Mouse (Mus musculus): ENCODE measurements around the gene Ctsz. TPM values are rescaled to one million over a fixed set of nuclear protein-coding genes. Genes with fewer than 3 reads are reported as not detected.

The Ctsz gene
- polyA plus RNA-seq, 1 experiment from 2014 or later: 88.4 TPM

DNA sequence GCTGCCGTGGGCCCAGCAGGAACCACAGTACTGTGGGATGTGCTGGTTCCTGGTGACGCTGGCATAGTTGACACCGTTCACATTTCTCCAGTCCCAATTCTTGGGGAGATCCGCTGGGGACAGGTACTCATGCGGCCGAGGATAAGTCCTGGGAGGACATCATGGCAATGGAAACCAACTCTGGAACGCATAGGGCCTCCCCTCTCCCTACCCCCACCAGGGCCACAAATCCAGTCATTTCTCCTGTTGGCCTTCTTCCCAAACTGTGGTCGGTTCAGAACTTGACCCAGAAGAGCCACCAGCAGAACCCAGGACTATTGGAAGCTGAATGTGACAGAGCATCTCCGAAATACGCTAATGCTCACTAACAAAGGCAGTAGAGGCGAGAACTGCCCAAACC is 658 bp downstream of the Ctsz start:
- WGBS: 69% methylated on average over 11 of the region's 11 CpGs
- H3K9ac ChIP-seq: peak overlapping the region; percentile 65; the same call in 1 of the 2 replicates
- ATAC-seq (ENCODE audit: low FRiP score): no peak; the same call in none of the 2 replicates
- H3K27me3 ChIP-seq: 0 out of 2 replicates have a peak, but pooled peaks cover 5% of the 10 kb centered on the region
- peak overlapping the region; percentile 51 for H3K4me3 ChIP-seq
- peaks cover 13% of the 10 kb centered on the region; the same call in 1 of the 2 replicates for H3K36me3 ChIP-seq
- H3K4me2 ChIP-seq (replicated peaks): peak overlapping the region; percentile 75
- H3K27ac ChIP-seq: 0 out of 2 replicates have a peak overlapping the region, but pooled peaks have one; percentile 55
- peaks cover 24% of the 10 kb centered on the region for H3K4me1 ChIP-seq
- no peaks in the 10 kb centered on the region for H3K9me3 ChIP-seq (replicated peaks)

DNA sequence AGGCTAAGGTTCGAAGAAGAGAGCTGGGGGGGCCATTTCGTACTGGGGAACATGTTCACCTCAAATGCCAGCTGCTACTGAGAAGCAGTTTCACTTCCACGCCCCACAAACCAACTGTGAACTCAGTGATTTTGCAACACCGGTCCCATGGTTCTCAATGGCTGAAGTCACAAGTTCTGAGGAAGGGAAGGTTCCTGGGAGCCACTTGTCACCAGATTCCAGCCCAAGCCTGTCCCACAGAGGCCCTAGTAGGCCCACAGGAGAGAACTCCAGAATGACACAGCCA is 1.2 kb downstream of the Ctsz start:
- Histone ChIP-seq H3K4me2 (replicated peaks) (peak overlapping the region; percentile 75), H3K36me3 (peaks cover 17% of the 10 kb centered on the region; the same call in 1 of the 2 replicates), H3K4me1 (peaks cover 21% of the 10 kb centered on the region), H3K9me3 (replicated peaks) (no peaks in the 10 kb centered on the region), H3K9ac (no peak overlapping the region), H3K4me3 (no peak overlapping the region), H3K27ac (no peak overlapping the region), H3K27me3 (0 out of 2 replicates have a peak, but pooled peaks cover 5% of the 10 kb centered on the region)
- WGBS: 97% methylated on average over 4 of the region's 4 CpGs
- ATAC-seq (ENCODE audit: low FRiP score): no peak

DNA sequence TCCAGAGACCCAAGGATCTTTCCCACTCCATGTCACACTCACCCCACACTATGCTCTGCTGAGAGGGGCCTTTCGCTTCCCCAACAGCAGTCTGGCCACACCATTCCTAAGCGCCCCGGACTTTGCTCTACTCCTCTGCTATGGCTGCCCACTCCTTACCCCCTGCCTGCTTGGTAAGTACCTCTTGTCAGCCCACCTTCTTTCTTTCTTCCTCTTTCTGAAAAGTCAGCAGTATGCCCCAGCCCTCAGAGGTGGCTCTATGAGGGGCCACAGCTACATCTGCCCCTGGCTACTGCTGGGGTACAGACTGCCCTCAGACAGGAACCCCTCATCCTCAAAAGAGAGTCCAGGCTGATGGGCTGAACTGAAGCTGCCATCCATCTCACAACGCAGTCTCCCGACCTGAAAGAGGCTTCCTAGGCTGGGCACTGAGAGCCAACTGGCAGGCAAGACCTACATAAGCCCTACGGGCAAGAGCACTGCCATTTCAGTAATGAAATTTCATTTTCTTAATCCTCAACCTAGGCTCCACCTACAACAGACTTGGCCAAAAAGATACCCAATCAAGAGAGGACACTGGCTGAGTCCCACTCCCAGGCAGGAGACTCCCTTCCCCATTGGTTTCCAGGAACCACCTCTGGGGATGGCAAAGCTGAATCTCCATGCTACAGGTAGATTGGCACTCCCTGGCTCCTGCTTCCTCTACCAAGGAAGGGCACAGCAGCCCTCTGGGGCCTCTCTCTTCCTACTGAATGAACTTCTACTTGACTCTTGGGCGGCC is 1.7 kb downstream of the Ctsz start:
- 96% methylated on average over 7 of the region's 7 CpGs for WGBS
- Histone ChIP-seq H3K9ac (no peak overlapping the region), H3K4me1 (peaks cover 21% of the 10 kb centered on the region), H3K36me3 (peaks cover 20% of the 10 kb centered on the region; the same call in 1 of the 2 replicates), H3K27ac (no peak overlapping the region), H3K9me3 (replicated peaks) (no peaks in the 10 kb centered on the region), H3K4me2 (replicated peaks) (no peak overlapping the region), H3K27me3 (0 out of 2 replicates have a peak, but pooled peaks cover 5% of the 10 kb centered on the region), H3K4me3 (no peak overlapping the region)
- no peak for ATAC-seq (ENCODE audit: low FRiP score)

DNA sequence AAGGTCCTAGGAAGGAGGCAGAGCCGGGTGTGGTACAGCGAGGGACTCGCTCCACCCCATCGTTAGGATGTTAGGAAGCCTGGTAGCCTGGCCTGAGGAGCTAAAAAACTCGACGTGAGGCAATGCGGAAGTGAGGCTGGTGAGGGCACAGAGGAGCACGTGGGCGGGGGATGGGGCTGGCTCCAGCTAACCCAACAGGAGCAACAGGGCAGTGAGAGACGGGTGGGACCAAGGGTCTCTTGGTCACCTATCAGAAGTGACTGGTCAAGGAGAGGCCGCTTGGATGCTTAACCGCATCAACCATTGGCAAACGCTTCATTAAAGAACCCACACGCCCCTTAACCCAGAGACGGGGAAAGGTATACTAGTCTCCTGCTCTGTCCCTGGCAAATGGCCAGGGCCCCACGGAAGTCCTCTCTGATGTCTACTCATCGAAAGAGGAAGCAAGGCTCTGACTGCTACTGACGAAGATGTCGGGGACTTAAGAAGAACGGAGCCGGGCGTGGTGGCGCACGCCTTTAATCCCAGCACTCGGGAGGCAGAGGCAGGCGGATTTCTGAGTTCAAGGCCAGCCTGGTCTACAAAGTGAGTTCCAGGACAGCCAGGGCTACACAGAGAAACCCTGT is 2.6 kb downstream of the Ctsz start:
- H3K27ac ChIP-seq: no peak overlapping the region
- no peak overlapping the region for H3K9ac ChIP-seq
- H3K4me1 ChIP-seq: peaks cover 21% of the 10 kb centered on the region
- no peak overlapping the region for H3K4me2 ChIP-seq (replicated peaks)
- no peaks in the 10 kb centered on the region for H3K9me3 ChIP-seq (replicated peaks)
- H3K36me3 ChIP-seq: peaks cover 20% of the 10 kb centered on the region; the same call in 1 of the 2 replicates
- H3K27me3 ChIP-seq: 0 out of 2 replicates have a peak, but pooled peaks cover 5% of the 10 kb centered on the region
- H3K4me3 ChIP-seq: no peak overlapping the region
- WGBS: 92% methylated on average over 26 of the region's 26 CpGs
- ATAC-seq (ENCODE audit: low FRiP score): no peak

DNA sequence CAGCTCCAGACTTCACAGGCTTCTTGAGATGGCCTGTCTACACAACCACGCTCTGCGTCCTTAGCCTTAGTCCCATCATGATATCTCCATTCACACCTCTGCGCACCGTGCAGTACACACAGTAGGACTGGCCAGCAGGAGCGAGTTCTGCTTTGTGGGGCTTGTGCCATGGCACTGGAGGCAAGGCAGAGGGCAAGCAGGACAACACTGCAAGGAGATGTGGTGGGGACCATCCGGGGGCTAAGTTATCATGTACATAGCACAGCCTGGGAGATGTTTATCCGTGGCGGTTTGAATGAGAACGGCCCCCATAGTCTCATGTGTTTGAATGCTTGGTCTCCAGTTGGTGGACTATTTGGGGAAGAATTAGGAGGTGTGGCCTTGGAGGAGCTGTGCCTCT is 3.9 kb downstream of the Ctsz start:
- H3K4me2 ChIP-seq (replicated peaks): no peak overlapping the region
- no peak overlapping the region for H3K27ac ChIP-seq
- WGBS: 98% methylated on average over 9 of the region's 9 CpGs
- H3K9me3 ChIP-seq (replicated peaks): no peaks in the 10 kb centered on the region
- H3K4me3 ChIP-seq: no peak overlapping the region
- no peak for ATAC-seq (ENCODE audit: low FRiP score)
- peaks cover 20% of the 10 kb centered on the region; the same call in 1 of the 2 replicates for H3K36me3 ChIP-seq
- H3K4me1 ChIP-seq: peaks cover 21% of the 10 kb centered on the region
- no peak overlapping the region for H3K9ac ChIP-seq
- H3K27me3 ChIP-seq: 0 out of 2 replicates have a peak, but pooled peaks cover 3% of the 10 kb centered on the region

DNA sequence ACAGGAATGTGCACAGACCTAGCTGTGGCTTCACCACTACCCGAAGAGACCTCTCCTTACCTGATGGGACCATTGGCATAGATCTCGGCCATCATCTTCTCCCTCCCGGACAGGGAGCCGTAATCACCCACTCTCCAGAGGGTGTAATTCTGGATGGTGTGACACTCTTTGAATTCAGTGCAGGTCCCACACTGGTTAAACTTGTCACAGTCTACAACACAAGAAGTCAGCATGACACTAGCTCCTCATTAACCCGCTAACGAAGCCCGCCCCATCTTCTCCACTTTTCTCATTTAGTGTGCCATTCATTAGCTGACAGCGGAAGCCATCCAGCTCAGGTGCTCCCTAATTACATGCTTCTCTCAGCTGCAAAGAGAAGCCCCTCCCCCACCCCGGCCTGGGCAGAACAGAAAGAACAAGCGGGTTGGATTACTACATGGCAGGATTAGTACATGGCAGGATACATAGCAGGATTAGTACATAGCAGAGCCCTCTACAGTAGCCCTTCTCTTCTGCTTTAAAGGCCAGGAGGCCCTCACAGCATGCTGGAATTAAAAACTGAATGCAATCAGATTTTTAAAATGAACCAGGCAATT is 9.7 kb downstream of the Ctsz start:
- peaks cover 69% of the 10 kb centered on the region for H3K36me3 ChIP-seq
- ATAC-seq (ENCODE audit: low FRiP score): peak; percentile 67

DNA sequence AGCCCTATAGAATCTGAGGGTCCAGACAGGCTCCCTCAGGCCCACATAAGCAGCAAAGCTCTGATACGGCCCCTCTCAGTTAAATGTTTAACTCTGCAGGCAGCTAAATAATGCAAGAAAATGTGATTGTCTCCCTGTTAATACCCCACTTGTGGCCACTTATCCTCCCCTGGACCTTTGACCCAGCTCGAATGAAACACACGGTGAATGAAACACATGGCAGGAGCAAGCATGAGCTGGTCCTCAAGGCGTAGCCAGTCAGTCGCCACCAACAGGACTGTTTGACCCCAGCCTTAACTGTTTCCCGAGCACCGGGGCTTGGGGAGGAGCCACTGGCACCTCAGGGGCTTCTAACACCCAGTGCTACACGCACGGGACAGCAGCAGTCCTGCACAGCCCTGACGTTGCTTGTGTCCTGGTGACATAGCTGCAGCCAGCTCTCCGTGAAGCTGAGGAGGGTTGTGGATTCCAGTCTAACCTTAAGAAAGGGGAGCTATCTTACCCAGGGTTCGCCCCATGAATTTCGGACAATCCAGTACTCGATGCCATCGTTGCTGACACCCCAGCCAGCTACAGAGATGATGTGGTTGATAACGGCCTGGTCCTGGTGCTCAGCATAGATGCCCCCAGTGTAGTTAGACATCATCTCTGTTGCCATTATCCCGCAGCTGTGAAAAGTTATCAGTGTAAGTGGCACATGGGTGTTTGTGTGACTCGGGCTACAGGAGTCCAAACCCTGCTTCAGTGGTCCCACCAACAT is 10.6 kb downstream of the Ctsz start:
- no peak for ATAC-seq (ENCODE audit: low FRiP score)
- Histone ChIP-seq H3K4me2 (replicated peaks) (no peak overlapping the region), H3K4me1 (peaks cover 6% of the 10 kb centered on the region; the same call in 1 of the 2 replicates), H3K9me3 (replicated peaks) (no peaks in the 10 kb centered on the region), H3K36me3 (peaks cover 71% of the 10 kb centered on the region), H3K27ac (no peak overlapping the region), H3K9ac (no peak overlapping the region), H3K27me3 (no peaks in the 10 kb centered on the region), H3K4me3 (no peak overlapping the region)
- WGBS: 83% methylated on average over 18 of the region's 18 CpGs

More for the DNA sequence above, 9.7 kb downstream of the Ctsz start:
- Histone ChIP-seq H3K4me3 (no peak overlapping the region), H3K9me3 (replicated peaks) (no peaks in the 10 kb centered on the region), H3K9ac (no peak overlapping the region), H3K27me3 (no peaks in the 10 kb centered on the region), H3K4me1 (peaks cover 6% of the 10 kb centered on the region; the same call in 1 of the 2 replicates), H3K4me2 (replicated peaks) (no peak overlapping the region), H3K27ac (no peak overlapping the region)
- 79% methylated on average over 10 of the region's 10 CpGs for WGBS

DNA sequence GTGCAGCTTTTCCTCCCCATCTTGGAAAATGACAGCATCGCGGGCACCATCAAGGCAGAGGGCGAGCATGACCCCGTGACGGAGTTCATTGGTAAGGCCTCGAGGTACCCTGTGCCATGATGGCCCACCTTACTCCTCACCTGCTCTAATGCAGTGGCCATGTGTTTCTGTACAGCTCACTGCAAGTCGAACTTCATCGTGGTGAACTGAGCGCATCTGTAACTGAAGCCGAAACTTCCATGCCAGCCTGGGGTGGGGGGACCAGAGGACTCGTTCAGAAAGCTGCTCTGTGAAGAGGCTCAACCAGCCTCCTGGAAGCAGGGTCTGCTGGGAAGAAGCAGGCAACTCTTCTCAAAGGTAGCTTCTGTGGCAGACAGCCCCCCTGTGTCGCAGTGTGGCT is 12.0 kb downstream of the Ctsz start:
- WGBS: 93% methylated on average over 12 of the region's 12 CpGs
- Histone ChIP-seq H3K9ac (no peak overlapping the region), H3K4me1 (peaks cover 6% of the 10 kb centered on the region; the same call in 1 of the 2 replicates), H3K27ac (no peak overlapping the region), H3K27me3 (no peaks in the 10 kb centered on the region), H3K4me2 (replicated peaks) (no peak overlapping the region), H3K36me3 (peaks cover 77% of the 10 kb centered on the region), H3K9me3 (replicated peaks) (no peaks in the 10 kb centered on the region), H3K4me3 (no peak overlapping the region)
- no peak for ATAC-seq (ENCODE audit: low FRiP score)

DNA sequence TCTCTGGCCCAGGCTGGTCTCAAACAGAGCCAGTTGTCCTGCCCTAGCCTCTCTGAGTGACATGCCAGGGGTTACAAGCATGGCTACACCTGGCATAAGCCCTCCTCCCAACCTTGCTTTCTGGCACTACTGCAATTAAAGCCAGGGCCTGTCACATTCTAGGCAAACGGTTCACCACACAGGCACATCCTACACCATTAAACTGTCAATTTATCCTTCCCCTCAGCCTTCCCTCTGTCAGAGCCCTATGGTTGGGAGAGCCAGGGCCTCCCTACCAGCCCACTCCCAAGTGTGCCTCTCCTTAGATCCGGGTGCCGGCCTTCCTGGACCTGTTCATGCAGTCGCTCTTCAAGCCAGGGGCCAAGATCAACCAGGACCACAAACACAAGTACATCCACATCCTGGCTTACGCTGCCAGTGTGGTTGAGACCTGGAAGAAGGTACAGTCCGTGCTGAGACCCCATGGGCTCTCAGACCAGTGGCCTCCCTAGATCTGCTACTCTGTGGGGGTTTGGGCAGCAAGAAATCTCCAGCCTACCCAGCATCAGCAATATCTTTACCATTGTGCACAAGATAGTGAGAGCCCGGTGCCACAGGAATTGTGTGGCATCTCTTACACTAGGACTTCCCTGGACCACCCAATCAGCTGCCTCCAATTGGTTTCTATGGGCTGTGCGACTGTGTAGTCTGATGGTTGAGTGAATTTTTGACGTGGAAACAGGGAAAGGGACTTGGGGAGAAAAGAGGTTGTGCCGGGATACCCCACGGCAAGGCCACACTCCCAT is 14.3 kb downstream of the Ctsz start:
- Histone ChIP-seq H3K4me3 (no peak overlapping the region), H3K4me2 (replicated peaks) (no peak overlapping the region), H3K27ac (no peak overlapping the region), H3K9ac (no peak overlapping the region), H3K9me3 (replicated peaks) (no peaks in the 10 kb centered on the region), H3K4me1 (peaks cover 5% of the 10 kb centered on the region; the same call in 1 of the 2 replicates), H3K36me3 (peaks cover 99% of the 10 kb centered on the region), H3K27me3 (no peaks in the 10 kb centered on the region)
- 91% methylated on average over 11 of the region's 11 CpGs for WGBS
- ATAC-seq (ENCODE audit: low FRiP score): no peak

DNA sequence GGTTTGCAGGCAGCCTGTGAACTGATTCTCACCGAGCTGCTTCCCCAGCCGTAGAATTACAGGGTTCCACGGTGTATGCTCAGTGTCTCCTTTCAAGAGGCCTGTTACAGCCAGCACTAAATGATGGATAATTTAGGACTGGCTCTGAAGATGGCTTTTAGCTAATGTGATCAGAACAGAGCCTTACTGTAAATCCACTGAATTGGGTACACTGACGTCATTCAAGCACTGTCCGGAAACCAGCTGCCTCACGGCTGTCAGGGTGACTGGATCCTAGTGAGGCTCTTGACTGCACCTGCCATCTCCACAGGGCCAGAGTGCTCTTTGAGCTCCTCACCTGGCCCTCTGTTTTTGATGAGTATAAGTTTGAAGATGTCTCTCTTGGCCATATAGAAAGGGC is 17.7 kb downstream of the Ctsz start:
- Histone ChIP-seq H3K27me3 (no peaks in the 10 kb centered on the region), H3K36me3 (peaks cover 66% of the 10 kb centered on the region), H3K4me2 (replicated peaks) (no peak overlapping the region), H3K4me1 (peaks cover 10% of the 10 kb centered on the region), H3K9ac (no peak overlapping the region), H3K9me3 (replicated peaks) (no peaks in the 10 kb centered on the region), H3K27ac (no peak overlapping the region), H3K4me3 (no peak overlapping the region)
- ATAC-seq (ENCODE audit: low FRiP score): no peak
- 93% methylated on average over 6 of the region's 6 CpGs for WGBS

DNA sequence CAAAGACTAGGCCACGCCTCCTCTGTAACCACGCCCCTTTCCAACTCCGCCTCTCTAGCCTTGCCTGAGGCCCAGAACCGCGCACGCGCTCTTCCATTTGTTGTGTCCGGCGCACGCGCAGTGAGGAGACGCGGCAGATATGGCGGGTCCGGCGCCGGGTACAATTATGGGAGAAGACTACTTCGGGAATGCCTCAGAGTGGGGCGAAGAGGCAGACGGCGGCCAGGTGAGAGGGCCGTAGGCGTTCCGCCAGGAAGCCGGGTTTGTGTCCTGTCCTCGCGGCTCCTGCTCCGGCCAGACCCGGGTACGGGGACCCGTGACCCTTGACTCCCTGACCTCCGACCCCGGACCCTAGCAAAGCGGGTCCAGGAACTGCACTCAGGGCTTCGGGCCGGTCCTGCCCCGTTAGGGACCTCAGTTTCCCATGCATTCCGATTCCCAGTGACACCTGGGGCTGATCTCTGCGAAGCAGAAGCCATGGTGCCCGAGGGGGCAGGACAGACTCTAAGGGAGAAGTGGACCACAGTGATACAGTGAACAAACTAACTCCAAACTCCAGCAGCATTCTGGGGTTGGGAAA is 23.0 kb downstream of the Ctsz start, which contains the start of gene Nelfcd:
Gene Nelfcd (plus strand): TSS at position 74 of the 580 bp plus-strand sequence.
- H3K9me3 ChIP-seq (replicated peaks): no peaks in the 10 kb centered on the region
- peak; percentile 93 for ATAC-seq (ENCODE audit: low FRiP score)
- H3K36me3 ChIP-seq: peaks cover 14% of the 10 kb centered on the region
- 0 out of 2 replicates have a peak, but pooled peaks cover 3% of the 10 kb centered on the region for H3K27me3 ChIP-seq
- H3K9ac ChIP-seq: peak within 1 kb of the TSS; percentile 92
- peaks cover 11% of the 10 kb centered on the region for H3K4me1 ChIP-seq
- H3K27ac ChIP-seq: no peak within 1 kb of the TSS
- H3K4me2 ChIP-seq (replicated peaks): peak within 1 kb of the TSS; percentile 83
- WGBS: under 1% methylated on average over 40 of the region's 40 CpGs
- peak within 1 kb of the TSS; percentile 93 for H3K4me3 ChIP-seq

Data from hindbrain, embryonic 12.5 days (tissue).